Mouse (Mus musculus): ENCODE data around the gene 4930469K13Rik.
A peak's percentile ranks its signal among the peaks of the same experiment; 100 is the strongest.

4930469K13Rik gene

GRCm38 (mm10) chr11:33938561-33939274, 159.6 kb downstream of the 4930469K13Rik start:
- no peak for DNase-seq (ENCODE audit: low spot score)

DNA sequence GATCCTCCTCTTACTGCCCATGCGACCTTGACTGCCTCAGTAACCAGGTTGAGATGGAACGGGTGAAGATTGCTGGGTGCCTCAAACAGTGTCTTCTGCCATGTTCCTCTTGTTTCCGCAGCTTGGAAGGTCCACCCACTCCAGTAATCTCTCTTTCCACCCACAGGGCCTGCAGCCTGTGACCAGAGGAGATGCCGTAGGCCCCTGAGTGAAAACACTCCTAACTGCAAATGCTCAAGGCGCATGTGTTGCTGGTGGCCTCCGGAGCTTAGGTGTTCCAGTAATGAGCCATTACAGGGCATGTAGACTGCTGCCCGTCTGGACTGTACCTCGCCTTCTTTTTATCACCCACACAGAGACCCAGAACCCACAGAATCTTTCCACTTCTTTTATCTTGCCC, 160.7 kb downstream of the 4930469K13Rik start:
- no peak for DNase-seq (ENCODE audit: low spot score)

GRCm38 (mm10) chr11:33934286-33934685, 164.1 kb downstream of the 4930469K13Rik start:
- DNase-seq (ENCODE audit: low spot score): no peak

- no peak for DNase-seq (ENCODE audit: low spot score)
Measured at GRCm38 (mm10) chr11:33932386-33933111, 165.8 kb downstream of the 4930469K13Rik start.

DNA sequence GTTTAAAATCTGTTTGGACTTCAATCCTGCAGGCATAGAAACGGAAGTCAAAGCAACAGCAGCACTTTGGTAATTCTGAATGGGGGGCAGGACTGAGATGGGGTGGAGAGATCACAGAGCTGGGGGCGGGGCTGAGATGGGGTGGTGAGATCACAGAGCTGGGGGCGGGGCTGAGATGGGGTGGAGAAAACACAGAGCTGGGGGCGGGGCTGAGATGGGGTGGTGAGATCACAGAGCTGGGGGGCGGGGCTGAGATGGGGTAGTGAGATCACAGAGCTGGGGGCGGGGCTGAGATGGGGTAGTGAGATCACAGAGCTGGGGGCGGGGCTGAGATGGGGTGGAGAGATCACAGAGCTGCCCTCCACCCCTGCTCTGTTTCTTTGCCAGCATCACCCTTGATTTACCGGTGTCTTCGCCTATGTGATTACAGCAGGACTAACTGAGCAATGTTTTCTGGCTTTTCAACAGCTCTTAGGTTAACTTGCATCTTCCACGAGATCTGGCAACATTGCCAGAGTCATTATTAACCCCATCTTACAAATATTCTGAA, 166.4 kb downstream of the 4930469K13Rik start:
- DNase-seq (ENCODE audit: low spot score): no peak

DNA sequence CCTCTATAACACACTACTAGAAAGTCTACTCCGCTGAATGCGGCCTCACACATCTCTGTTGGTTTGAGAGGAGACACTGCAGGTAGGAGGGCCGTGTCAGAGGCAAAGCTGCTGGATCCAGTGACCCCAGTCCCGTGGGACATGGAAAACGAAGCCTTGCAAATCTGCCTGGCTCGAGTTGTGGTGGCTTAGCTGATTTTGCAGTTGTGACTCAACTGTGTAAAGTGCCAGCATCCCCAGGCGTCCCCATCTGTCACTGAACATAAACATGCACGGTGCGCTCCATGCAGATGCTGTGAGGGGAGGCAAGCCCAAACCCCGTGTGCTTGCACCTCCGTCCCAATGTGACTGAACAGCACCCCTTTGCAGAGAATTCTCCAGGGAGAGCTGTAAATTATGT, 168.9 kb downstream of the 4930469K13Rik start:
- no peak for DNase-seq (ENCODE audit: low spot score)

DNA sequence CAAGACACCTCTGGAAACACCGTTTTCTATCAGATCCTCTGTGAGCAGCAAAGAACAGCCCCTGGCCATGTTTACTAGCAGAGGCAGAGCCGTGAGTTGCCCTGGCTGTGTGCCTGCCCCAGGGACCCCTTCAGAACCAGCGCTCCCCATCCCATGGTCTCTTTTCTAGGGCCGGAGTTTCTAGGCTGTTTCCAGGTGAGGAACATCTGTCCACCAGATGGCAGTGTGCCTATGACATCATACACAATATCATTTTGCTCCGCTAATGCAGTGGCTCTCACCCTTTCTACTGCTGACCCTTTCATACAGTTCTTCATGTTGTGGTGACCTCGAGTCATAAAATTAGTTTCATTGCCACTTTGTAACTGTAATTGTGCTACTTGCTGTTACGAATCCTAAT, 169.7 kb downstream of the 4930469K13Rik start:
- peak; percentile 13 for DNase-seq (ENCODE audit: low spot score)

- no peak for DNase-seq (ENCODE audit: low spot score)
Measured at GRCm38 (mm10) chr11:33927836-33928235, 170.5 kb downstream of the 4930469K13Rik start.

DNA sequence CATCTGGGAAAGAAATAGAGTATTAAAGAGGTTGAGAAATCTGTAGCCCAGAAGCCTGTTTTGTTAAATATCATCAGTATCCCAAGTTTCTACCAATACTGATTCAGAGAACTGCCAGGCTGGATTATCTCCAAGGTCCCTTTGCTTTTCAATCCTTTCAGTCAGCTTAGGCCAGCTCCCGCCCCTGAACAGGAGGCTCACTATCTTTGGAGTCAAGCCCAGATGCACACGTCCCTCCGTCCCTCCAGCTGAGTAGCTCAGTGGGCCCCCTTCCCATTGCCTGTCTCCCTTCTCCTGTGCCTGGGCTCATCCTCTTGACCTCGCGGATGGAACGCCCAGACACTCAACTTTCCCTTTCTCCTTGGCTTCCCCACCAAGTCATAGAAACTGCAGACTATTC, 171.0 kb downstream of the 4930469K13Rik start:
- DNase-seq (ENCODE audit: low spot score): no peak

DNA sequence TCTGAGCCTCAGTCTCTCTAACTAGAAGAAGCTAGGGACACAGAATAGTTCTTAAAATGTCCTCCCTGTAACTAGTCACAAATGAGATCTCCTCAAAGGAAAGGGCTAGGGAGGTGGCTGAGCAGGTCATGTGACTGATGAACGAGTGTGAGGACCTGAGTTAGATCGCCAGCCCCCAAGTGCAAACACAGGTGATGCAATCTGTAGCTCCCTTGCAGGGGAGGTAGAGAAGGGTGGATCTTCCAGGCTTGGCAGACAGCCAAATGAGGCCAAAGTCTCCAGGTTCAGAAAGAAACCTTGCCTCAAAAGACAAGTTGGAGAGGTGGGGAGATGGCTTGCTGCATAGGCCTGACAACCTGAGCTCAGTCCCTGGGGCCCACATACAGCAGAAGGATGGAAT, 171.8 kb downstream of the 4930469K13Rik start:
- no peak for DNase-seq (ENCODE audit: low spot score)

- peak; percentile 31 for DNase-seq (ENCODE audit: low spot score)
Measured at GRCm38 (mm10) chr11:33925778-33926177, 172.6 kb downstream of the 4930469K13Rik start.

Measured in MN1 (cell line).